Mouse (Mus musculus): ENCODE data around the gene Mllt11.

The Mllt11 gene

DNA sequence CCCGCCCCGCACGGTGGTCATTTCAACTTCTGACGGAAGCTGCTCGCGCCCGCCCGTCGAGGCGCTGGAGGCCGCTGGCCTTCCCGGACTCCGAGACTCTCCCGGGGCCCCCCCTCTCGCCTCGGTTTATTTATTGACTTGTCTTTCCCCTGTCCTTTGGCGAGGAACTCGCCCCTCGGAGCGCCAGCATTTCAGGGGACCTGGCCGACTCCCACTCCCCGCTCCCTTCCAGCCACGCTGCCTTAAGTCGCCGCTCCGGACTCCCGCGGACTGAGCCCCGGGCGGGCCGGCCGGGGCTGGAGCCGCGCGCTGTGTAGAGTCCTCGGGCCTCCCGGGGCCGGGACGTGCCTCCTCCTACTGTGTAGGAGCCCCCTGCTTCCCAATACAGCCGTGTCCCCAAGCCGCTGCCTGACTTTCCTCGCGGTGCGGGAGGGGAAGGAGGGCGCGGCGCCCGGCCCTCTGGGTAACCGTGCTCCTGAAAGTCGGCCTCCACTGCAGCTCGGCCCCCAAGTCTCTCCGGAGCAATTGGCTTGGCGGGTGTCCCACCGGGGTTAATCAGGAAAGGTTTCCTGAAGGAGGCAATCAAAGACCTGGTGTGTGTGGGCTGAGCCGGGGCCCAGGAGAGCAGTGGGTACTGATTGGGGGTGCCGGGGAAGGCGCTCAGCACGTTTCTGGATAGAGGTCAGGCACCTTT is 58.6 kb downstream of the Mllt11 start:
- DNase-seq (ENCODE audit: low spot score): no peak

GRCm38 (mm10) chr3:95172526-95173255 is 59.3 kb downstream of the Mllt11 start:
- DNase-seq (ENCODE audit: low spot score): no peak

- DNase-seq (ENCODE audit: low spot score): no peak
Observed at GRCm38 (mm10) chr3:95171105-95171504, 60.9 kb downstream of the Mllt11 start.

- DNase-seq (ENCODE audit: low spot score): no peak
Observed at GRCm38 (mm10) chr3:95169996-95170395, 62.0 kb downstream of the Mllt11 start.
